Mouse (Mus musculus) MEL (cell line): Measurements from ENCODE around the gene Ubtd2. TPM values are rescaled to one million over a fixed set of nuclear protein-coding genes. Genes with fewer than 3 reads are reported as not detected.

Experiments used
- DNase-seq: peaks from one replicate; pipeline ENCODE4 v3.0.0; 2011; ENCODE audit warnings: low read depth, low spot score
- H3K27ac ChIP-seq: 2 replicates; pipeline ENCODE4 v1.5.1; 2012; ENCODE audit warnings: low read depth, mild to moderate bottlenecking, control low read depth, low read length, moderate library complexity; ENCODE audit not compliant: control insufficient read depth
- H3K27me3 ChIP-seq, 2 experiments: fragments of 150-350 bp in 1 of 2; sonication (generic) in 1 of 2; 2 replicates each; pipeline ENCODE4 v1.6.1; 2012; ENCODE audit warnings: low read length in 2 of 2, mild to moderate bottlenecking in 2 of 2, improper control_type of control experiment in 1 of 2, moderate library complexity in 1 of 2; ENCODE audit not compliant: insufficient read depth in 2 of 2, control insufficient read depth in 1 of 2
- H3K36me3 ChIP-seq, 2 experiments: 2 replicates each; pipeline ENCODE4 v1.6.1; 2012 to 2014; ENCODE audit warnings: low read length in 2 of 2, improper control_type of control experiment in 1 of 2, inconsistent platforms in 1 of 2, mild to moderate bottlenecking in 1 of 2; ENCODE audit not compliant: insufficient read depth in 2 of 2, control insufficient read depth in 1 of 2
- H3K4me1 ChIP-seq, 2 experiments: fragments of 150-350 bp in 1 of 2; sonication (generic) in 1 of 2; 2 replicates each; pipeline ENCODE4 v1.6.1; 2012; ENCODE audit warnings: low read length in 2 of 2, improper control_type of control experiment in 1 of 2, mild to moderate bottlenecking in 1 of 2; ENCODE audit not compliant: insufficient read depth in 2 of 2, control insufficient read depth in 1 of 2
- H3K4me3 ChIP-seq, 2 experiments: fragments of 150-350 bp in 1 of 2; sonication (generic) in 1 of 2; 2 replicates each; pipeline ENCODE4 v1.5.1; 2012; ENCODE audit warnings: low read depth in 2 of 2, low read length in 2 of 2, mild to moderate bottlenecking in 2 of 2, moderate library complexity in 2 of 2, control low read depth in 1 of 2, improper control_type of control experiment in 1 of 2; ENCODE audit not compliant: control insufficient read depth in 1 of 2, insufficient read depth in 1 of 2
- H3K79me2 ChIP-seq: 2 replicates; pipeline ENCODE4 v1.6.1; 2012; ENCODE audit warnings: mild to moderate bottlenecking, low read length, moderate library complexity; ENCODE audit not compliant: control insufficient read depth, poor library complexity, insufficient read depth
- H3K9ac ChIP-seq: 2 replicates; pipeline ENCODE4 v1.6.1; 2012; ENCODE audit warnings: low read depth, mild to moderate bottlenecking, control low read depth, low read length, moderate library complexity; ENCODE audit not compliant: control insufficient read depth, poor library complexity, severe bottlenecking
- H3K9me3 ChIP-seq: fragments of 150-350 bp; sonication (generic); replicated peaks from 2 replicates; pipeline ENCODE4 v1.6.1; 2012; ENCODE audit warnings: mild to moderate bottlenecking, low read length, improper control_type of control experiment, moderate library complexity; ENCODE audit not compliant: insufficient read depth
- BHLHE40 ChIP-seq: IDR thresholded peaks from 2 replicates; pipeline ENCODE4 v1.6.1; 2012; ENCODE audit warnings: low read depth, mild to moderate bottlenecking, inconsistent platforms, low read length, improper control_type of control experiment, borderline replicate concordance
- E2F4 ChIP-seq: IDR thresholded peaks from 2 replicates; pipeline ENCODE4 v1.6.1; 2011; ENCODE audit warnings: low read depth, low read length, improper control_type of control experiment, borderline replicate concordance
- EP300 ChIP-seq, 2 experiments: IDR thresholded peaks; 2 replicates each; pipeline ENCODE4 v1.6.1; 2011; ENCODE audit warnings: improper control_type of control experiment in 2 of 2, low read length in 2 of 2, low read depth in 1 of 2, mild to moderate bottlenecking in 1 of 2
- GABPA ChIP-seq: IDR thresholded peaks from 2 replicates; pipeline ENCODE4 v1.6.1; 2012; ENCODE audit warnings: low read depth, mild to moderate bottlenecking, inconsistent platforms, low read length, improper control_type of control experiment, moderate library complexity
- GATA1 ChIP-seq: IDR thresholded peaks from 2 replicates; pipeline ENCODE4 v1.6.1; 2011; ENCODE audit warnings: low read depth, low read length, improper control_type of control experiment
- HCFC1 ChIP-seq: IDR thresholded peaks from 2 replicates; pipeline ENCODE4 v1.6.1; 2012; ENCODE audit warnings: low read depth, mild to moderate bottlenecking, inconsistent platforms, low read length, improper control_type of control experiment, moderate library complexity
- JUND ChIP-seq: IDR thresholded peaks from 2 replicates; pipeline ENCODE4 v1.6.1; 2011; ENCODE audit warnings: low read depth, mild to moderate bottlenecking, improper control_type of control experiment, low read length
- MAX ChIP-seq: IDR thresholded peaks from 2 replicates; pipeline ENCODE4 v1.6.1; 2011; ENCODE audit warnings: low read length, improper control_type of control experiment
- MAZ ChIP-seq: IDR thresholded peaks from 2 replicates; pipeline ENCODE4 v1.6.1; 2012; ENCODE audit warnings: low read depth, mild to moderate bottlenecking, inconsistent platforms, low read length, improper control_type of control experiment
- MEF2A ChIP-seq: IDR thresholded peaks from 2 replicates; pipeline ENCODE4 v1.6.1; 2014; ENCODE audit warnings: low read depth, mild to moderate bottlenecking, inconsistent platforms, low read length, improper control_type of control experiment; ENCODE audit not compliant: poor library complexity, insufficient replicate concordance, severe bottlenecking; ENCODE audit errors: extremely low read depth
- MYB ChIP-seq: IDR thresholded peaks from 2 replicates; pipeline ENCODE4 v1.6.1; 2011; ENCODE audit warnings: mild to moderate bottlenecking, low read depth, low read length, improper control_type of control experiment
- MYC ChIP-seq: IDR thresholded peaks from 2 replicates; pipeline ENCODE4 v1.6.1; 2011; ENCODE audit warnings: low read depth, mild to moderate bottlenecking, low read length, improper control_type of control experiment, moderate library complexity
- NRF1 ChIP-seq: IDR thresholded peaks from 2 replicates; pipeline ENCODE4 v1.6.1; 2014; ENCODE audit warnings: low read depth, mild to moderate bottlenecking, inconsistent platforms, low read length, improper control_type of control experiment, moderate library complexity; ENCODE audit not compliant: poor library complexity, insufficient read depth, severe bottlenecking
- POLR2AphosphoS2 ChIP-seq: IDR thresholded peaks from 2 replicates; pipeline ENCODE4 v1.6.1; 2011; ENCODE audit warnings: low read length, improper control_type of control experiment
- POLR2AphosphoS5 ChIP-seq: IDR thresholded peaks from 2 replicates; pipeline ENCODE4 v1.6.1; 2012; ENCODE audit warnings: low read depth, borderline replicate concordance, mild to moderate bottlenecking, inconsistent platforms, low read length, moderate library complexity, mixed read lengths
- RAD21 ChIP-seq: IDR thresholded peaks from 2 replicates; pipeline ENCODE4 v1.6.1; 2011; ENCODE audit warnings: mild to moderate bottlenecking, low read depth, low read length, improper control_type of control experiment
- RCOR1 ChIP-seq: IDR thresholded peaks from 2 replicates; pipeline ENCODE4 v1.6.1; 2012; ENCODE audit warnings: low read depth, mild to moderate bottlenecking, inconsistent platforms, low read length, improper control_type of control experiment
- SIN3A ChIP-seq: IDR thresholded peaks from 2 replicates; pipeline ENCODE4 v1.6.1; 2012; ENCODE audit warnings: low read length, improper control_type of control experiment, inconsistent platforms
- SMC3 ChIP-seq: IDR thresholded peaks from 2 replicates; pipeline ENCODE4 v1.6.1; 2011; ENCODE audit warnings: low read depth, low read length, improper control_type of control experiment
- TBP ChIP-seq: IDR thresholded peaks from 2 replicates; pipeline ENCODE4 v1.8.0; 2011; ENCODE audit warnings: low read depth, low read length, improper control_type of control experiment
- TCF12 ChIP-seq: IDR thresholded peaks from 2 replicates; pipeline ENCODE4 v1.6.1; 2014; ENCODE audit warnings: low read depth, mild to moderate bottlenecking, inconsistent platforms, low read length, improper control_type of control experiment, moderate library complexity
- ZC3H11A ChIP-seq: IDR thresholded peaks from 2 replicates; pipeline ENCODE4 v1.6.1; 2012; ENCODE audit warnings: low read depth, mild to moderate bottlenecking, inconsistent platforms, low read length, improper control_type of control experiment
- polyA plus RNA-seq, 2 experiments: library from polyadenylated mRNA; stranded (reverse) in 1 of 2; unstranded in 1 of 2; fragments of >175 nt in 1 of 2; fragments of >200 nt in 1 of 2; gene quantifications; 2 replicates each; pipeline versions ENCODE4 v1.2.1 to v1.2.4; 2012; ENCODE audit warnings: low replicate concordance in 2 of 2, low read depth in 1 of 2; ENCODE audit not compliant: insufficient read length in 2 of 2, insufficient read depth in 1 of 2, missing spikeins in 1 of 2
- total RNA-seq: library from RNA; depleted of rRNA; stranded (reverse); fragments of 300-350 nt; gene quantifications from 2 replicates; pipeline ENCODE4 v1.2.3, GENCODE M21; 2012

The Ubtd2 gene
- total and polyA plus RNA-seq, 3 experiments = 25.7 to 28.7 TPM; not detected in 1

GRCm38 (mm10) chr11:32550102-32550501, 94.9 kb downstream of the Ubtd2 start:
- TF ChIP-seq GATA1 (no peak), MYB (no peak), NRF1 (no peak), JUND (no peak), RCOR1 (no peak), E2F4 (no peak), POLR2AphosphoS5 (no peak), MAZ (no peak)
- no peaks in the 10 kb centered on the region for H3K27me3 ChIP-seq
- H3K36me3 ChIP-seq = peaks cover 0 to 14% of the 10 kb centered on the region in 2 experiments; a peak in 2 of 4 replicates
- DNase-seq = no peak
- H3K4me1 ChIP-seq = peaks cover 12 to 19% of the 10 kb centered on the region in 2 experiments
- no peaks in the 10 kb centered on the region for H3K79me2 ChIP-seq
- no peak overlapping the region for H3K9ac ChIP-seq
- no peak overlapping the region for H3K27ac ChIP-seq
- no peak overlapping the region for H3K4me3 ChIP-seq
- H3K9me3 ChIP-seq = no peaks in the 10 kb centered on the region

GRCm38 (mm10) chr11:32551056-32551455, 95.9 kb downstream of the Ubtd2 start:
- no peaks in the 10 kb centered on the region for H3K9me3 ChIP-seq
- DNase-seq = no peak
- H3K79me2 ChIP-seq = no peaks in the 10 kb centered on the region
- H3K4me1 ChIP-seq = peaks cover 13 to 19% of the 10 kb centered on the region in 2 experiments
- no peak overlapping the region for H3K4me3 ChIP-seq
- no peaks in the 10 kb centered on the region for H3K27me3 ChIP-seq
- TF ChIP-seq ZC3H11A (no peak), SMC3 (no peak), EP300 (IDR thresholded peaks at IDR 0.05; ENCODE audit: low read depth in 1 of 2, low read length in 2 of 2) (no peak), NRF1 (no peak), MAX (no peak), SIN3A (no peak), RAD21 (no peak), BHLHE40 (no peak), E2F4 (no peak), POLR2AphosphoS2 (no peak), MEF2A (no peak), HCFC1 (no peak), MYC (no peak), TCF12 (no peak), GATA1 (no peak), TBP (no peak), MYB (no peak), GABPA (no peak)
- TF ChIP-seq, all 39 proteins: peak for 0
- Histone ChIP-seq H3K36me3 (peaks cover 0 to 14% of the 10 kb centered on the region in 2 experiments; a peak in 2 of 4 replicates), H3K27ac (no peak overlapping the region), H3K9ac (no peak overlapping the region)
